Mouse (Mus musculus): ENCODE results near the gene Per1.

Gene Per1

GRCm38 (mm10) chr11:69080855-69081222 is 14.2 kb upstream of the Per1 start:
- in situ Hi-C loops (cut with MboI, MseI): loop anchor here (10.0 kb wide), 1 partner anchor 1684 kb away; the partner anchor contains the start of gene Zfp3

DNA sequence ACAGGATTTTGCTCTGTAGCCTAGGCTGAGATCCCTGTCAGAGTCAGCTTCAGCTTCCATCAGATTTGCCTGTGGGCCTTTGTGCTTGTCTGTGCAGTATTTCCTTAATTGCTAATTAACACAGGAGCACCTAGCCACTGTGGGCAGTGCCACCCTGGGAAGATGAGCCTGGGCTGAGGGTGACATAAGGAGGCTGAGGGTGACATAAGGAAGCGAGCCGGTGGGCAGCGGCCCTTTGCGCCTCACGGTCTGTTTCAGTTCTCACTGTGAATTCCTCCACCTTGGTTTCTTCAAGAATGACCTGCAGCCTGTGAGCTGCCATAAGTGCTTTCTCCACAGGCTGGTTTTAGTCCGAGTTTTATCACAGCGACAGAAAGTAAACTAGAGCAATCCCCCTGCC is 13.4 kb upstream of the Per1 start:
- in situ Hi-C loops (cut with MboI, MseI): loop anchor here (10.0 kb wide), 1 partner anchor 1683 kb away; the partner anchor contains the start of gene Zfp3

- in situ Hi-C loops (cut with MboI, MseI): loop anchor here (10.0 kb wide), 1 partner anchor 1679 kb away; the partner anchor contains the start of gene Zfp3
Observed at GRCm38 (mm10) chr11:69085608-69086007, 9.4 kb upstream of the Per1 start.

DNA sequence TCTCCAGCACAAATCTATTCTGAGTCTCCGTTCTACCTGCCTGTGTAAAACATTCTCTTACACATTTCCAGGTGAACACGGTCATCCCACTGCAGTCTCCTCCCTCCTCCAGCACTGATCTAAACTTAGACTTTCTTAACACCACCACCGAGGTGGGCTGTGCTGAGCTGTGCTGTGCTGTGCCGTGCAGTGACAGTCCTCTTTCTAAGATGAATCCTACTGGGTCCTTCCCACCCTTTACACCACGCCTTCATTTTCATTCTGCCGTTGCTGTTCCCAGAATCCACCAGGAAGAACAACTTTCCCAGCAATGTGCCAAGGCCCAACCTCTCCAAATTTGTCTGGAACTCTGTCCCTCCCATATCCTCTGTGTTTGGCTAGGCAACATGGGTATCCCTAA is 8.6 kb upstream of the Per1 start:
- in situ Hi-C loops (cut with MboI, MseI): loop anchor here (10.0 kb wide), 1 partner anchor 1678 kb away; the partner anchor contains the start of gene Zfp3

DNA sequence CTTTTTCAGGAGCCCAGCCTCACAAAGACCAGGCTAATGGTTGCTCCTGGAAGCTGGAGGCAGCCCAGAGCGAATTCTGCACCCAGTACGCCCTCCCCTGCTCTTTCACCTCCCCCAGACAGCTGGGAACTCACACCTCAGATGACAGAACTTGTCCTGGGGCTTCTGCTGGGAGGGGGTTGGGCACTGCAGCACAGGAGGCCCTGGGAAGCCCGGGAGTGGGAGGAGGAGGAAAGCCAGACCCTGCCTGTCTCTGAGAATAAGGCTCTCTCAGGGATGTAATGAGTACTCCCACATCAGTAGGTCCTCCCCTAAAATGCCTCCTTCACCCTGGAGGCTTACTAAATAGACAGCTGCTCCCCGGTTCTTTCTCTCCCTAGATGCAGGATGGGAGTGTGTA is 7.9 kb upstream of the Per1 start:
- in situ Hi-C loops (cut with MboI, MseI): loop anchor here (10.0 kb wide), 1 partner anchor 1678 kb away; the partner anchor contains the start of gene Zfp3

DNA sequence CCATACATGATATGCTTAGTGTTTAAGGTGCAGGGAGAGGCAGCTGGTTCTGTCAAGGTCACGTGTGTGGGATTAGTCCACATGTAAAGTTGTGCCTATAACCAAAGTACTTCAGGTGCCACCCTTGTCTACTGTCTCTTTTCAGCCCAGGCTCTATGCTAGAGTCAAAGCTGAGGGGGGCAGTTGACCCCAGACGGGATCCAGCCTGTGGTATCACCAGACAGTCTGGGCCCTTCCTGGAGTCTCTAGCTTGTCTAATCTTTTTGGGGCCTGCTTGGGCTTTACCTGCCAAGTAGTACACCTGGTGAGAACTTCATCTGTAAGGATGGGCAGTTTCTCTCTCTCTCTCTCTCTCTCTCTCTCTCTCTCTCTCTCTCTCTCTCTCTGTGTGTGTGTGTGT is 7.4 kb upstream of the Per1 start:
- in situ Hi-C loops (cut with MboI, MseI): loop anchor here (10.0 kb wide), 1 partner anchor 1677 kb away; the partner anchor contains the start of gene Zfp3

DNA sequence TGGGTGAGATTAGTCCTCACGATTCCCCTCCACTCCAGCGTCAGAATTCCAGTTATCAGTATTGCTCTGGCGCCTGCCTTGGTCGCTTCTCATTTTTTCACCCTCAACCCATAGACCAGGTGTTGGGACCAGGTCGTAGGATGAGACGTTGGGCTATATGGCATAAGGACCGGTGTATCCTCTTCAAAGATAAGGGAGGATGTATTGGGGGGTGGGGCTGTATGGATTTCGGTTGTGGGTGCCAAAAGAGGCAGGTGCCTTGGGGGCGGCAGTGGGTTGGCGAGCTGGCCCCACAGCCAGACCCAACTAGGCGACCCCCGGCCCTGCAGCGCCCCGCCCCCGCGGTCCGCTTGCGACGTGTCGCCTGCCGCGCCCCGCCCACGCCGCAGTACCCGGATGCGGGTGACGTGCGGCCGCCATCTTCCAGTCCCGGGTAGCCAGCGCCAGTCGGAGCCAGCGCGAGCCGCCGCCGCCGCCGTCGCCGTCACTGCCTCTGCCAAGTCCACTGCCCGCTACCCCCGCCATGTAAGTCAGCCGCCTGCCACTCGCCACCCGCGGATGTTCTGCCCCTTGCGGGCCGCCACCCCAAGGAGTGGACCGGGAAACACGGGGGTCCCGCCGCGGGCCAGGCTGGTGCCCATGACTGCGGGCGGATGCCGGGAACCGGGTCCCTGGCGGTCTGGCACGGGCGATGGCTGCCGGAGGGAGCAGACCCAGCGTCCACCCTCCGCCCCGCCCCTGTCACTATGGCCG is 6.7 kb upstream of the Per1 start, which contains the start of gene Vamp2:
Gene Vamp2 (plus strand): TSS at position 388 of the 753 bp plus-strand sequence.
- in situ Hi-C loops (cut with MboI, MseI): loop anchor here (10.0 kb wide), 1 partner anchor 1677 kb away; the partner anchor contains the start of gene Zfp3

DNA sequence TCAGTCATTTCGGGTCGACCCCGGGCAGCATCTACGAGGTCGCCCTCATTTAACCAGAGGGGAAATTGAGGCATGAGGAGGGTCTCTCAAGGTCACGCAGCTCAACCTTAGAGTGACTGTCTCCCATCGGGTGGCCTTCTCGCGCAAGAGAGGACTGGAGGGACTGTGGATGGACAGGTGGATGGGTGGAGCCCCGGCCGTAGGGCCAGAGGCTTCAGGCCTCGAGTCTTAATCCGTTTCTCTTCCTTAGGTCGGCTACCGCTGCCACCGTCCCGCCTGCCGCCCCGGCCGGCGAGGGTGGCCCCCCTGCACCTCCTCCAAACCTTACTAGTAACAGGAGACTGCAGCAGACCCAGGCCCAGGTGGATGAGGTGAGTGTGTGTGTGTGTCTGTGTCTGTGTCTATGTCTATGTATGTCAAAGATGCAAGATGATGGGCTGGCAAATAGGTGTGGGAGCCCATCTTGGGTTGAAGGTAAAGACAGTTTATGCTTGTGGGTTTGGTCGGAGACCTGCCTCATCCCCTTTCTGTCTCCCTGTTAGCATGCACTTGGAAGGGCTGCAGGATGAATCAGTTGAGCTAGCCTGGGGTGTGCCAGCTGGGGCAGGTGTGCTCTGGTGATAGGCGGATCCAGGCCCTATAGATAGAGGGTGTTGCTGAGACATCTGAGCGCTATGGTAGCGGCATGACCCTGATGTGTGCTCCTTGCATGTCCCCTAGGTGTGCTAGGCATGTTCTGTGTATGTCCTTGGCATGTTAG is 6.0 kb upstream of the Per1 start:
- in situ Hi-C loops (cut with MboI, MseI): loop anchor here (10.0 kb wide), 1 partner anchor 1676 kb away; the partner anchor contains the start of gene Zfp3

DNA sequence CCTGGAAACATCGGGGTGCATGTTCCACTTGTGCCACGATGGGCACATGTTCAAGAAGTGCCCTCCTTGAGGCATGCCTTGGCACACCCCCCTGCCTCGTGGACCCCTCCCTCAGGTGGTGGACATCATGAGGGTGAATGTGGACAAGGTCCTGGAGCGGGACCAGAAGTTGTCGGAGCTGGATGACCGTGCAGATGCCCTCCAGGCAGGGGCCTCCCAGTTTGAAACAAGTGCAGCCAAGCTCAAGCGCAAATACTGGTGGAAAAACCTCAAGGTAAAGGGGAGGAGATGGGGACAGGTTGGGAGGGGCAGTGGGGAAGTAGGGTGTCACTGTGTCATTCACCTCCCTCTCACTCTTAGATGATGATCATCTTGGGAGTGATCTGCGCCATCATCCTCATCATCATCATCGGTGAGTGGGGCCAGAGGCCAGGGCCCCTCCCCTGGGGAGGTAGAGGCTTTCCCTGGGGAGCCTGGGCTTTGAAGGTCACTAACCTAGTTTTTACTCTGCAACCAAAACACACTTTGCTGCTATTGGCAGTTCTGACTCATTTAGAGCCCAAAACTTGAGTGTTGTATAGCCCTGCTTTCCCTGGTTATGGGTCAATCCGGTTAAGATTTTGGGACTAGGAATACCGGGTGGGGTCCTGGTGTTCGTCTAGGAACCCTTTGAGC is 5.3 kb upstream of the Per1 start:
- in situ Hi-C loops (cut with MboI, MseI): loop anchor here (10.0 kb wide), 2 partner anchors 905 to 1675 kb away; partner anchors contain the start of genes Gabarap, Phf23 and Zfp3

DNA sequence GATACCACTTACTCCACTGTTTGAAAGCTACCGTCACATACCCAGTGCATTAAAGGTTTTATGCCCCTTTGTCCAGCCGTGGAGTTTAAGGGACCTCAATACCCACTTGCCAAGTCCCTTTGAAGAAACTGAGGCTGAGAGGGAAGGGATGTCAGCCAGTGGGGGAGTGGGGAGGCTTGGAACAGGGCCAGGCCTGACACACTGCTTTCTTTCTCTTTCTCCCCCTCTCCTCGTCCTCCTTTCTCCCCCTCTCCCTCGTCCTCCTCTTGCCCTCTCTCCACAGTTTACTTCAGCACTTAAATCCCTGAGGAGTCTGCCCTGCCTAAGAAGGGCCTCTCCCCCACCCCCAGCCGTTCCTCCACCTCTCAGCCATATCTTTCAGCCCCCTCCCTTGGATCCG is 4.7 kb upstream of the Per1 start:
- in situ Hi-C loops (cut with MboI, MseI): loop anchor here (10.0 kb wide), 1 partner anchor 904 kb away; the partner anchor contains the start of genes Gabarap and Phf23

DNA sequence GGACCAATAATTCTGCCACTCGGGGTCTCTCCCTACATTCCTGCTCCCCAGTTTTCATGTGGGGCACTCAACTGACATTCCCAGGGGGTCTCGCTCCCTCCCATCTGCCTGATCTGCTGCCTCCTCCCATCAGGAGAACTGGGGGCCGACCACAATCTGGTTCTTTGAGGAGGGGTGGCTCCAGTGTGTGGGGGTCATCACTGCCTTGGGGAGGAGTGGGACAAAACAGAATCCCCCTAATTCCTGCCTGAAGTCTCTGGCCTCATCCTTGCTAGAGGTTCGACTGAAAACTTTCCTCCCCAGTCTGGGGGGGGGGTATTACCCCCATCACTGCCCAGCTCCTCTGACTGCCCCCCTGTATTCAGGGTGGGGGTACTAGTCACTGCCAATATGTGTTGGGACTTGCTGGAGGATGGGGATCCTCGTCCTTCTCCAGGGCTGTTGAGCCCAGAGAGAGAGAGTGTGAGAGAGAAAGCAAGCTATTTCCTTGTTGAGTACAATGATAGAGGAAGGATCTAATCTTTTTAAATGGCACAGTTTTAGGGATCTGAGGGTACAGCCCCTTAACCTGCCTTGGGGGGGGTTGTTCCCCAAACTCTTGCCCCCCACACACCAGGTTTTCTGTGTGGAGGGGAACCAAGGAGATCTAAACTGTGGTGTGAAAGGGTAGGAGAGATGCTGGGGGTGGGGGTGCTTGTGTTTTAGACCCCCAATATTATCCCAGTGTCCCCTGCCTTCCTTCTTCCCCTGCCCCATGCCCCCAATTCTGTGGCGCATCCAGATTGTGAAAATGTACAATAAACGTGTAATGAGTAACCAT is 3.2 kb upstream of the Per1 start:
- in situ Hi-C loops (cut with MboI, MseI): loop anchor here (10.0 kb wide), 1 partner anchor 903 kb away; the partner anchor contains the start of genes Gabarap and Phf23

DNA sequence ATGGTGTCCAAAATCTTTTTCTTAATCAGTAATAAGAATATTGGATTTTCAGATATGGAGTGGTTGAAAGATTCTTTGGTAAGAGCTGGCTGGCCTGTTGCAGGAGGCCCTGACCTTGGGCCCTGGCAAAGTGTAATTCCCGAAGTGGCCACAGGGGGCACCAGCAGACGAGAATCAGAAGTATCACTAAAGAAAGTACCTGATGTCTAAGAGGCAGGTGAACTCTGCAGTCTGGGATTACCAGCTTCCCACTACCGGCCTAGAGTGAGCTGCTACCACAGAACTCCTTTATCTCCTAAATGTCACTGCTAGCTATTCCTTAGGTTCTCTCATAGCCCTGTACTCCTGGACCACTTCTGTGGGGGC is 2.6 kb upstream of the Per1 start:
- in situ Hi-C loops (cut with MboI, MseI): loop anchor here (10.0 kb wide), 1 partner anchor 902 kb away; the partner anchor contains the start of genes Gabarap and Phf23

- in situ Hi-C loops (cut with MboI, MseI): loop anchor here (10.0 kb wide), 1 partner anchor 902 kb away; the partner anchor contains the start of genes Gabarap and Phf23
Observed at GRCm38 (mm10) chr11:69092871-69093270, 2.1 kb upstream of the Per1 start.

- in situ Hi-C loops (cut with MboI, MseI): loop anchor here (10.0 kb wide), 1 partner anchor 901 kb away; the partner anchor contains the start of genes Gabarap and Phf23
Observed at GRCm38 (mm10) chr11:69093856-69094255, 1.2 kb upstream of the Per1 start.

GRCm38 (mm10) chr11:69095511-69096231 is 654 bp downstream of the Per1 start:
- in situ Hi-C loops (cut with MboI, MseI): loop anchor here (5.0 to 10.0 kb wide), 2 partner anchors 899 to 1342 kb away; partner anchors contain the start of genes Gabarap and Phf23

GRCm38 (mm10) chr11:69096360-69096986 is 1.5 kb downstream of the Per1 start:
- in situ Hi-C loops (cut with MboI, MseI): loop anchor here (5.0 to 10.0 kb wide), 2 partner anchors 898 to 1341 kb away; partner anchors contain the start of genes Gabarap and Phf23

- in situ Hi-C loops (cut with MboI, MseI): loop anchor here (5.0 to 10.0 kb wide), 2 partner anchors 898 to 1340 kb away; partner anchors contain the start of genes Gabarap and Phf23
Observed at GRCm38 (mm10) chr11:69096987-69097900, 2.2 kb downstream of the Per1 start.
